Mouse (Mus musculus) ES-E14 (cell line): Measurements from ENCODE around the gene Syt12.

Source experiments
- HCFC1 ChIP-seq: IDR thresholded peaks from 2 replicates; pipeline ENCODE4 v1.6.1; 2012; ENCODE audit warnings: low read length, inconsistent platforms, borderline replicate concordance; ENCODE audit not compliant: insufficient read depth
- ZNF384 ChIP-seq: IDR thresholded peaks from 2 replicates; pipeline ENCODE4 v1.6.1; 2012; ENCODE audit warnings: low read depth, low read length, inconsistent platforms

- TF ChIP-seq ZNF384 (no peak), HCFC1 (no peak)
These were observed 26.1 kb downstream of the Syt12 start for GRCm38 (mm10) chr19:4451098-4451497.
